Mouse (Mus musculus) ES-Bruce4 (cell line): ENCODE results near the gene Vars2. TPM values are rescaled to one million over a fixed set of nuclear protein-coding genes. Genes with fewer than 3 reads are reported as not detected.
A peak's percentile ranks its signal among the peaks of the same experiment; 100 is the strongest.

ENCODE experiments used
- H3K27ac ChIP-seq: 2 replicates; pipeline ENCODE4 v1.5.1; 2012; ENCODE audit warnings: low read length, inconsistent platforms; ENCODE audit not compliant: insufficient read depth
- H3K27me3 ChIP-seq: 2 replicates; pipeline ENCODE4 v1.6.1; 2012; ENCODE audit warnings: mild to moderate bottlenecking, low read length, inconsistent platforms; ENCODE audit not compliant: control insufficient read depth, poor library complexity, insufficient read depth, severe bottlenecking
- H3K36me3 ChIP-seq: 2 replicates; pipeline ENCODE4 v1.6.1; 2012; ENCODE audit warnings: inconsistent platforms, mild to moderate bottlenecking, low read length, moderate library complexity; ENCODE audit not compliant: control insufficient read depth, poor library complexity, insufficient read depth, severe bottlenecking
- H3K4me1 ChIP-seq: one replicate; pipeline ENCODE4 v1.8.1; 2011; ENCODE audit warnings: low read length; ENCODE audit not compliant: control insufficient read depth, insufficient read depth
- H3K4me3 ChIP-seq: 2 replicates; pipeline ENCODE4 v1.5.1; 2011; ENCODE audit warnings: low read depth, mild to moderate bottlenecking, low read length
- H3K9ac ChIP-seq: 2 replicates; pipeline ENCODE4 v1.6.1; 2012; ENCODE audit warnings: low read depth, mild to moderate bottlenecking, inconsistent platforms; ENCODE audit not compliant: poor library complexity, severe bottlenecking
- H3K9me3 ChIP-seq: replicated peaks from 2 replicates; pipeline ENCODE4 v1.6.1; 2012; ENCODE audit warnings: mild to moderate bottlenecking, low read length, inconsistent platforms; ENCODE audit not compliant: control insufficient read depth, poor library complexity, insufficient read depth, severe bottlenecking
- CTCF ChIP-seq: IDR thresholded peaks from one replicate; pipeline ENCODE4 v1.8.1; 2011; ENCODE audit warnings: low read depth, low read length
- EP300 ChIP-seq: IDR thresholded peaks from 2 replicates; pipeline ENCODE4 v1.6.1; 2011; ENCODE audit warnings: low read depth, low read length; ENCODE audit not compliant: insufficient read depth
- POLR2A ChIP-seq: IDR thresholded peaks from one replicate; pipeline ENCODE4 v1.8.1; 2011; ENCODE audit warnings: low read length; ENCODE audit not compliant: insufficient read depth
- polyA plus RNA-seq: library from polyadenylated mRNA; stranded (reverse); fragments of >200 nt; gene quantifications from 2 replicates; pipeline ENCODE4 v1.2.4, GENCODE M21; 2011; ENCODE audit warnings: low read depth; ENCODE audit not compliant: missing spikeins, insufficient read depth, insufficient read length

Vars2 gene
- polyA plus RNA-seq: 35.2 and 41.1 TPM in 2 replicates

GRCm38 (mm10) chr17:35667334-35668065 is at the start of gene Vars2:
Gene Vars2, minus strand, starts transcription at chr17:35667592.
- Histone ChIP-seq H3K4me1 (peaks cover 3% of the 10 kb centered on the region), H3K27me3 (no peaks in the 10 kb centered on the region), H3K27ac (peak within 1 kb of the TSS; percentile 27), H3K36me3 (peaks cover 2% of the 10 kb centered on the region; the same call in 1 of the 2 replicates), H3K4me3 (peak within 1 kb of the TSS; percentile 79), H3K9ac (peak within 1 kb of the TSS; percentile 71), H3K9me3 (no peaks in the 10 kb centered on the region)
- TF ChIP-seq EP300 (no peak), POLR2A (peak; percentile 60), CTCF (no peak)

DNA sequence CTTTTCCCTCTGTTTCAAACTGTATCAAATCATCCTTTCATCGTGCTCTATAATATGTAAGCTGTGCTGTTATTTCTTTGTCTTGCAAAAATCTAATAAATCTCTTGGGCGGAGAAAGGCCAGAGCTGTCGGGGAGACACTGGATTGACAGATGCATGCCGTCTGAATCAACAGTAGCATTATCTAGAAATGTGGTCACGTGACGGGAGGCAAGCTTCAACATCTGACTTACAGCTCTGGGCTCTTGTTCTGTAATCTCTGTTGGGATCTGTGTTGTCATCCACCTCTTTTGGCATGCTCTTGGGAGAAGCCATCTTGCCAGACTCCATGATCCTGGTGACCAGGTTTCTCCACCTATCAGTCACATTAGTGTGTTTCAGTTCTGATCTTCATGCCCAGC is 49.7 kb upstream of the Vars2 start:
- H3K27me3 ChIP-seq: no peaks in the 10 kb centered on the region
- no peak overlapping the region for H3K4me3 ChIP-seq
- no peak overlapping the region for H3K9ac ChIP-seq
- H3K36me3 ChIP-seq: no peaks in the 10 kb centered on the region
- H3K4me1 ChIP-seq: peaks cover 5% of the 10 kb centered on the region
- H3K9me3 ChIP-seq: no peaks in the 10 kb centered on the region
- TF ChIP-seq POLR2A (no peak), CTCF (no peak)
- H3K27ac ChIP-seq: no peak overlapping the region

DNA sequence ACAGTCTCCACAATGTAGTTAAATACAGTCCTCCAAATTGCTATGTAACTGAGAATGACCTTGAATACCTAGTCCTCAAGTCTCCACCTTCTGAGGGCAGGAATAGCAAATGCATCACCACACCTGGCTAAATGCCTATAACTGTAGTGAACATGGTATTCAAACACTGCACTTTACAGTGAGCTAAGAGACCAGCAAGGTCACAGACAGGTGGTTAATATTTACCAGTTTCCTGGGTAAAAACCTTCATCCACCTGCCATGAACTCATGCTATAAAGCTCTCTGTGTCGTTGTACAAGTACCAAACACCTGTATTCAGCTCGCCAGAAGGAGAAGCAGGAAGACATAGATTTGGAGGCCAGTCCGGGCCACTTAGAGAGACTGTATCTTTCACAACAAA is 48.7 kb upstream of the Vars2 start:
- Histone ChIP-seq H3K9ac (no peak overlapping the region), H3K4me3 (no peak overlapping the region), H3K36me3 (no peaks in the 10 kb centered on the region)

DNA sequence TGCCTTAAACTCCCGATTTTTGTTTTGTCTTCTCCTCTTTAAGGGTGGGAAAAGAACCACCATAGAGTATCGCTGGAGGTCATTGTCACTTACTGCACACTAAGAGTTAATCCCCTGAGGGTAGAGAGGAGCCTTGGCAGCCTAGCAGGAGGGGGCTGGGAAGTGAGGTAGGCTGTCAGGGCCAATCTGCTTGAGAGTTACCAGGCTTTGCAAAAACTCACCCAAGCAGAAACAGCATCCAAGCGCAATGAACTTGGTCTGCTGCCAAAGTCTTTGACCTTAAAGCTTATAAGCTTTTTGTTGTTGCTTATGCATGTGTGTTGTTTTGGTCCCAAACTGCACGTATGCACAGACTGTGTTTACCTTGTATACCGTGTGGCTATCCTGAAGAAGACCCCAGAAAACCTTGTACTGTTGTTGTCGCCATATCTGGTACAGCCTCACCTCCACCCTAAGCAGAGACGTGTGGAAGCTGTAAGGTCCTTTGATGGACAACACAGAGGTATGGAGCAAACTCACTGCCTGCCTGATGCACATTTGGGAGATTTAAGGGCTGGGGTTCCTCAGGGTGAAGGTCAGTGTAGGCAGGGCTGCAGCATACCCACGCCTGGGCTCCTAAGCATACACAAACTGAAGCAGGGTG is 43.4 kb upstream of the Vars2 start:
- H3K9ac ChIP-seq: no peak overlapping the region
- peaks cover 8% of the 10 kb centered on the region for H3K4me1 ChIP-seq
- no peaks in the 10 kb centered on the region for H3K36me3 ChIP-seq
- no peak overlapping the region for H3K4me3 ChIP-seq
- no peak overlapping the region for H3K27ac ChIP-seq
- no peaks in the 10 kb centered on the region for H3K27me3 ChIP-seq
- TF ChIP-seq CTCF (no peak), POLR2A (no peak), EP300 (no peak)
- H3K9me3 ChIP-seq: no peaks in the 10 kb centered on the region

More for the DNA sequence above, 48.7 kb upstream of the Vars2 start:
- Histone ChIP-seq H3K27me3 (no peaks in the 10 kb centered on the region), H3K9me3 (no peaks in the 10 kb centered on the region), H3K4me1 (peaks cover 6% of the 10 kb centered on the region), H3K27ac (no peak overlapping the region)
- TF ChIP-seq CTCF (no peak), EP300 (no peak), POLR2A (no peak)

- Histone ChIP-seq H3K4me3 (no peak overlapping the region), H3K9ac (no peak overlapping the region), H3K27ac (no peak overlapping the region), H3K4me1 (peaks cover 8% of the 10 kb centered on the region), H3K27me3 (no peaks in the 10 kb centered on the region), H3K9me3 (no peaks in the 10 kb centered on the region), H3K36me3 (no peaks in the 10 kb centered on the region)
- no peak for TF ChIP-seq CTCF
- no peak for TF ChIP-seq POLR2A
- no peak for TF ChIP-seq EP300
Observed at GRCm38 (mm10) chr17:35708611-35709010, 41.2 kb upstream of the Vars2 start.

DNA sequence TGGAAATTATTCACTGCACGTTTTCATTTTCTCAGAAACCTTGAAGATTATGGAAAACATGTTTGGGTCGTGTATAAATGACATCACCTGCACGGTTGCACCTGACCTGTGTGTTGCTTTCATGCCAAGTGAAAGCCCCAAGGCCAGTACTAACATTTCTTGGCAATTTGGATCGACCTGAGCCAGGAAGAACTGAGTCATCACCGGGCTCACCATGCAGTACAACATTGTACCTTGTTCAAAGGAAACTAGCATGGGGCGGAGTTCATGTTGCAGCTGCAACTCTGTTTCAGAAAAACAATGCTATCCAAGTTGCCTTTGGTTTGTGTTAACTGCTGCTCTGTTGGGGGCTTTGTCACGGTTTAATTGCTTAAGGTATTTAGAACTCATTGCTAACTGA is 40.5 kb upstream of the Vars2 start:
- Histone ChIP-seq H3K27ac (no peak overlapping the region), H3K9me3 (no peaks in the 10 kb centered on the region), H3K36me3 (no peaks in the 10 kb centered on the region), H3K4me3 (no peak overlapping the region), H3K4me1 (peaks cover 8% of the 10 kb centered on the region), H3K9ac (no peak overlapping the region), H3K27me3 (no peaks in the 10 kb centered on the region)
- TF ChIP-seq EP300 (no peak), POLR2A (no peak), CTCF (no peak)
